Mouse (Mus musculus) heart, adult 2 months (tissue): ENCODE measurements around the gene Vpreb3.

Experiments
- CTCF ChIP-seq: fragments of 200-600 bp; IDR thresholded peaks from 2 replicates; pipeline ENCODE4 v1.8.1; 2022; ENCODE audit warnings: antibody characterized with exemption, mild to moderate bottlenecking, moderate library complexity
- POLR2A ChIP-seq: fragments of 200-500 bp; IDR thresholded peaks from 2 replicates; pipeline ENCODE4 v1.6.1; 2011; ENCODE audit warnings: mild to moderate bottlenecking, low read depth, low read length, control low read depth; ENCODE audit not compliant: insufficient read depth

- no peak for TF ChIP-seq CTCF
- TF ChIP-seq POLR2A, result no peak
These were observed 29.8 kb upstream of the Vpreb3 start for GRCm38 (mm10) chr10:75913013-75913589.
